Mouse (Mus musculus): ENCODE results near the gene F2r.

- TF ChIP-seq CTCF (IDR thresholded peaks at IDR 0.05; ENCODE audit: extremely low read depth, insufficient read length, insufficient replicate concordance, low read depth, low read length) = no peak
- TF ChIP-seq POLR2A (IDR thresholded peaks at IDR 0.05; ENCODE audit: low read depth, low read length) = no peak
Observed at GRCm38 (mm10) chr13:95616512-95616911, 1.8 kb downstream of the F2r start.

All from small intestine, adult 2 months (tissue).